Mouse (Mus musculus): ENCODE results near the gene E2f4. TPM values are rescaled to one million over a fixed set of nuclear protein-coding genes. Genes with fewer than 3 reads are reported as not detected.

Gene E2f4
- polyA plus RNA-seq, 1 experiment: 474 TPM

GRCm38 (mm10) chr8:105263244-105263912 is 34.1 kb upstream of the E2f4 start:
- H3K36me3 ChIP-seq (ENCODE audit: control insufficient read depth, insufficient read depth, low read length): no peaks in the 10 kb centered on the region
- H3K4me1 ChIP-seq (replicated peaks; ENCODE audit: control insufficient read depth, insufficient read depth, low read length): peaks cover 32% of the 10 kb centered on the region
- 62% methylated on average over 16 of the region's 16 CpGs for whole genome bisulfite sequencing
- DNase-seq: no peak
- H3K27ac ChIP-seq (ENCODE audit: control insufficient read depth, insufficient read depth, low read length): no peak overlapping the region
- H3K4me3 ChIP-seq (ENCODE audit: control insufficient read depth, insufficient read depth, low read length): peak overlapping the region; percentile 80; the same call in 1 of the 2 replicates
- H3K27me3 ChIP-seq (ENCODE audit: control insufficient read depth, insufficient read depth, low read length): no peaks in the 10 kb centered on the region
- no peak for TF ChIP-seq POLR2A (IDR thresholded peaks at IDR 0.05; ENCODE audit: control insufficient read depth, extremely low read depth, insufficient read depth, low read length, poor library complexity)
- TF ChIP-seq CTCF (IDR thresholded peaks at IDR 0.05; ENCODE audit: borderline replicate concordance, control insufficient read depth, extremely low read depth, insufficient read depth, low read length, poor library complexity): no peak

DNA sequence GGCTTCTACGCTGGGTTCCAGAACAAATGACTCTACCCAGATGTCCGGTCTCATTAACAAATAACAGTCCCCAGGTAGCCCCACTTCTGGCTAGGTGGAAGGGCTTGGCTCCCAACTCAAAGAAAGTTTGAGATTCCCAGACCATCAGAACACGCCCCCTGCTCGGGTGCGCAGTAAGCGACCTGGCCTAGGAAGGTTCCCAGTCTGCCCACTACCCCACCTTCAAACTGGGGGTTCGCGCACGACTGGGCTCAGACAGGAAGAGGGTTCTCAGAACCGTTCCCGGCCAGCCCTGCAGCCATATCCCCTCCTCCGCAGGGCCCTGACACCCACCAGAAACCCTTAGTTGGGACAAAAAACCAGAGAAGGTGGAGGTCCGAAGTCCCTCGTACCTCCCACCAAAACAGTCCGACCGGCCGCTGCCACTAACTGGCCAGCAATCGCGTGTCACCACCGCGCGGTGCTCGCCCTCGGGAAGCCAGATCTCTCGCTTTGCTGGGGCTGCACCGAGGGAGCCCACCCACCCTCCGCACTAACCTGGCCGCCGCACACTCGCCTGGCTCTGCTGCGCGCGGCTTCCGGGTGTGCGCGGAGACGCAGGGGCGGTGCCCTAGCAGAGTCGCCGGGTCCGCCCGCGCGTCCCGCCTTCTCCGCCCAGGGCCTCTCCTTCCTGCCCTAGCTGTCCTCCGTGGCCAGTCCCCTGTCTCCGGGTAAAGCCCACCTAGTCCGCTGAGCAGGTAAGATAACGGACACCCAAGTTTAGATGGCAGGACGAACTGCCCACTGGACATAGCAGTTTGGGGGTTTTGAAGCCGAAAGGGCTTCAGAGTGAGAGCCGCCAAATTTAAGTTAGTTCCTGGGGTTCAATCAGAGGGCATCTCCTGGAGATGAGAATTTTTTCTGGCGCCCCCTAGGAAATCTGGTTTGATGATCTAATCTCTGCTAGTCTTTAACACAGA is 33.2 kb upstream of the E2f4 start, which contains the start of the genes Tradd and Fbxl8:
Gene Tradd (minus strand): TSS at position 586 of the 959 bp plus-strand sequence.
Gene Fbxl8 (plus strand): TSS at position 625 of the 959 bp plus-strand sequence.
- H3K4me3 ChIP-seq (ENCODE audit: control insufficient read depth, insufficient read depth, low read length): peak within 1 kb of the TSS; percentile 80
- H3K36me3 ChIP-seq (ENCODE audit: control insufficient read depth, insufficient read depth, low read length): no peaks in the 10 kb centered on the region; the same call in none of the 2 replicates
- H3K27ac ChIP-seq (ENCODE audit: control insufficient read depth, insufficient read depth, low read length): peak within 1 kb of the TSS; percentile 21; the same call in 1 of the 2 replicates
- WGBS: 2% methylated on average over 54 of the region's 54 CpGs
- peak; percentile 78 for DNase-seq
- H3K4me1 ChIP-seq (replicated peaks; ENCODE audit: control insufficient read depth, insufficient read depth, low read length): peaks cover 30% of the 10 kb centered on the region
- peaks cover 3% of the 10 kb centered on the region; the same call in 1 of the 2 replicates for H3K27me3 ChIP-seq (ENCODE audit: control insufficient read depth, insufficient read depth, low read length)
- peak; percentile 52; the same call in 1 of the 2 replicates for TF ChIP-seq CTCF (IDR thresholded peaks at IDR 0.05; ENCODE audit: borderline replicate concordance, control insufficient read depth, extremely low read depth, insufficient read depth, low read length, poor library complexity)
- TF ChIP-seq POLR2A (IDR thresholded peaks at IDR 0.05; ENCODE audit: control insufficient read depth, extremely low read depth, insufficient read depth, low read length, poor library complexity): peak; percentile 67

DNA sequence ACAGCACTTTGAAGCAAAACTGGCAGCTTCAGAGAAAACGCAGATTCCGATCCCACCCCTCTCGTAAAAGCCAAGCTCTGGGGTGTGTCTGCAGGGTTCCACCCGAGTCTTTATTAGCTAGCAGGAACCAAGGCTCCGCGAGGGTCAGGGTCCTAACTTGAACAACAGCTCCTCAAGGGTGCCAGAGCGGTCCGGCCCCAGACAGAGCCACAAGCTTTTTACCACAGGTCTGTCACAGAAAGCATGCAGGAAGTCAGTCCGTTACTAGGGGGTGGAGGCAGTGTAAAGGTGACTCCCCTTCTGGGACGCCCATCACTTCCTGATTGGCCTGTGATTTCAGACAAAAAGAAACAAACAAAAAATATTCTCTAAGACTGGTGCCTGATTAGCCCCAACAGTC is 32.3 kb upstream of the E2f4 start:
- peak overlapping the region; percentile 49 for H3K4me3 ChIP-seq (ENCODE audit: control insufficient read depth, insufficient read depth, low read length)
- H3K27me3 ChIP-seq (ENCODE audit: control insufficient read depth, insufficient read depth, low read length): peaks cover 10% of the 10 kb centered on the region; the same call in 1 of the 2 replicates
- WGBS: 1% methylated on average over 10 of the region's 10 CpGs
- H3K27ac ChIP-seq (ENCODE audit: control insufficient read depth, insufficient read depth, low read length): peak overlapping the region; percentile 21; the same call in 1 of the 2 replicates
- DNase-seq: peak; percentile 52
- H3K4me1 ChIP-seq (replicated peaks; ENCODE audit: control insufficient read depth, insufficient read depth, low read length): peaks cover 29% of the 10 kb centered on the region
- no peaks in the 10 kb centered on the region; the same call in none of the 2 replicates for H3K36me3 ChIP-seq (ENCODE audit: control insufficient read depth, insufficient read depth, low read length)
- TF ChIP-seq POLR2A (IDR thresholded peaks at IDR 0.05; ENCODE audit: control insufficient read depth, extremely low read depth, insufficient read depth, low read length, poor library complexity): no peak
- no peak for TF ChIP-seq CTCF (IDR thresholded peaks at IDR 0.05; ENCODE audit: borderline replicate concordance, control insufficient read depth, extremely low read depth, insufficient read depth, low read length, poor library complexity)

DNA sequence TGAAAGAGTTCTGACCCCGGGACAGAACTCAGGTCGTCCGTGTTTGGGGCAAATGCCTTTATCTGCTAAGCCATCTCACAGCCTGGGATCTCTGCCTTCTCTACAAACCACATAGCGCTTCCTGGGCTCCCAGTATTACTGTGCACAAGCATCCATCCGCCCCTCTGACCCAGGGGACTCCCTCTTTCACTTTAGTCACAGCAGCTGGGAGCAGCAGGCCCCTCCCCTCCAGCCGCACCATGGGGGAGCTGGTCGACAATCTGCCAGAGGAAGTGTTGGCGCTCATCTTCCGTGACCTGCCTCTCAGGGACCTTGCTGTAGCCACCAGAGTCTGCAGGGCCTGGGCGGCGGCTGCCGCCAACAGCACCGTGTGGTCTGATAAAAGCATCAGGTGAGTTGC is 30.7 kb upstream of the E2f4 start:
- Histone ChIP-seq H3K4me1 (replicated peaks; ENCODE audit: control insufficient read depth, insufficient read depth, low read length) (peaks cover 33% of the 10 kb centered on the region), H3K27ac (ENCODE audit: control insufficient read depth, insufficient read depth, low read length) (no peak overlapping the region), H3K27me3 (ENCODE audit: control insufficient read depth, insufficient read depth, low read length) (peaks cover 17% of the 10 kb centered on the region; the same call in 1 of the 2 replicates), H3K4me3 (ENCODE audit: control insufficient read depth, insufficient read depth, low read length) (no peak overlapping the region), H3K36me3 (ENCODE audit: control insufficient read depth, insufficient read depth, low read length) (no peaks in the 10 kb centered on the region; the same call in none of the 2 replicates)
- 12% methylated on average over 13 of the region's 13 CpGs for WGBS
- peak; percentile 39 for DNase-seq
- TF ChIP-seq CTCF (IDR thresholded peaks at IDR 0.05; ENCODE audit: borderline replicate concordance, control insufficient read depth, extremely low read depth, insufficient read depth, low read length, poor library complexity) (no peak), POLR2A (IDR thresholded peaks at IDR 0.05; ENCODE audit: control insufficient read depth, extremely low read depth, insufficient read depth, low read length, poor library complexity) (no peak)

DNA sequence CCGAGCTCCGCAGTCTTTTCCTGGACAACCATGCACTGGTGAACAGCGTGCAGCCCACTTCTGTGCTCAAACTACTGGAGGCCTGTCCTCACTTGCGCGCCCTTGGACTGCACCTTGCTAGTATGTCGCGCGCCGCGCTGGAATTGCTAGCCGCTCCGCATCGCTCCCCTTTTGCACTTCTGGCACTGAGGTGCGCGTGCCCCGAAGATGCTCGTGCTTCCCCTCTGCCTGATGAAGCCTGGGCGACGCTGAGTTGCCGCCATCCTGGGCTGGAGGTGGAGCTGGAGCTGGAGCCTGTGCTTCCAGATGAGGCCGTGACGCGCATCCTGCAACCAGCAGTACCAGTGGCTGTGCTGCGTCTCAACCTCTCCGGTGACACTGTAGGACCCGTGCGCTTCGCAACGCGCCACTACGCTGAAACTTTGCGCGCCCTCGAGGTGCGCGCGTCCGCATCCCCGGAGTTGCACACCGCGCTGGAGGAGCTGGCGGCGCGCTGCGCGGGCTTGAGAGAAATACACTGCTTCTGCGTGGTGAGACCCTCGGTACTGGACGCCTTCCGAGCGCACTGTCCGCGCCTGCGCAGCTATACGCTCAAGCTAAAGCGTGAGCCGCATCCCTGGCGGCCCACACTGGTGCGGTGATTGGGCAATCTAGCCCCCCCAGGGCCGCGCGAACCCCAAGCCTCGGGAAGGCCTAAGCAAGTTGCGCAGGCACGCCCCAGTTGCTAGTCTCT is 29.0 kb upstream of the E2f4 start:
- peaks cover 33% of the 10 kb centered on the region for H3K4me1 ChIP-seq (replicated peaks; ENCODE audit: control insufficient read depth, insufficient read depth, low read length)
- H3K4me3 ChIP-seq (ENCODE audit: control insufficient read depth, insufficient read depth, low read length): no peak overlapping the region
- 88% methylated on average over 65 of the region's 65 CpGs for WGBS
- TF ChIP-seq POLR2A (IDR thresholded peaks at IDR 0.05; ENCODE audit: control insufficient read depth, extremely low read depth, insufficient read depth, low read length, poor library complexity) (no peak), CTCF (IDR thresholded peaks at IDR 0.05; ENCODE audit: borderline replicate concordance, control insufficient read depth, extremely low read depth, insufficient read depth, low read length, poor library complexity) (no peak)
- no peaks in the 10 kb centered on the region; the same call in none of the 2 replicates for H3K36me3 ChIP-seq (ENCODE audit: control insufficient read depth, insufficient read depth, low read length)
- DNase-seq: no peak
- H3K27ac ChIP-seq (ENCODE audit: control insufficient read depth, insufficient read depth, low read length): no peak overlapping the region
- H3K27me3 ChIP-seq (ENCODE audit: control insufficient read depth, insufficient read depth, low read length): peaks cover 17% of the 10 kb centered on the region; the same call in 1 of the 2 replicates

All from thymus, adult 2 months (tissue).